Mouse (Mus musculus) cerebellum, adult 2 months (tissue): ENCODE measurements at regions not wholly inside any gene's neighbourhood (a gene's known extent, or its start where the extent isn't known, plus 50 kb on each side); places are given as distances from the start of the nearest gene placed in this dataset.

ENCODE experiments used
- CTCF ChIP-seq: fragments of 200-500 bp; IDR thresholded peaks from 2 replicates; pipeline ENCODE4 v1.5.1; 2011; ENCODE audit warnings: low read depth, mild to moderate bottlenecking, control low read depth, low read length, moderate library complexity, borderline replicate concordance; ENCODE audit not compliant: insufficient read depth
- POLR2A ChIP-seq: fragments of 200-500 bp; IDR thresholded peaks from 2 replicates; pipeline ENCODE4 v1.6.1; 2011; ENCODE audit warnings: low read length, control low read depth, borderline replicate concordance; ENCODE audit not compliant: insufficient read depth

DNA sequence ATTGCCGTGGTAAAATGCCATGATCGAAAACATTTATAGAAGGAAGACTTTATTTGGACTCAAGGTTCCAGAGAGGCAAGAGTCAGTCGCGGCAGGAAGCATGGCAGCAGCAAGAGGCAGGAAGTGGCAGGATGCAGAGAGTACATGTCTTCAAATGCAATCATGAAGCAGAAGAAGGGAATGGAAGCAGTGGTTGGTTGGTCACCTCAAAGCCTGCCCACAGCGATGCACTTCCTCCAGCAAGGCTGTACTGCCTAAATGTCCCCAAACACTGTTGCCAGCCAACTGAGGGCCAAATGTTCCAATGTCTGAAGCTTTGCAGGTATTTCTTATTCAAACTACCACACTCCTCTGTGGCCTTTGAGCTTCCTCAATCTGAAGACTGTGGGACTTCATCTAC, 52.6 kb upstream of the Emx2 start:
- TF ChIP-seq CTCF (no peak), POLR2A (no peak)
